Mouse (Mus musculus) urinary bladder, postnatal 14 days (tissue): ENCODE results near the gene Prrxl1.
A peak's percentile ranks its signal among the peaks of the same experiment; 100 is the strongest.

Source experiments
- DNase-seq: peaks from one replicate; pipeline ENCODE4 v3.0.0; 2021; ENCODE audit warnings: low spot score

The Prrxl1 gene

GRCm38 (mm10) chr14:32628584-32628983 lies 29.4 kb downstream of the Prrxl1 start:
- no peak for DNase-seq

GRCm38 (mm10) chr14:32632908-32633600 lies 33.8 kb downstream of the Prrxl1 start:
- no peak for DNase-seq

- no peak for DNase-seq
These were observed 34.9 kb downstream of the Prrxl1 start for GRCm38 (mm10) chr14:32634015-32634682.

- no peak for DNase-seq
These were observed 39.3 kb downstream of the Prrxl1 start for GRCm38 (mm10) chr14:32638485-32638884.

- no peak for DNase-seq
These were observed 60.6 kb downstream of the Prrxl1 start for GRCm38 (mm10) chr14:32659781-32660180.

- DNase-seq, result no peak
These were observed 63.9 kb downstream of the Prrxl1 start for GRCm38 (mm10) chr14:32663099-32663498.

GRCm38 (mm10) chr14:32673178-32673577 lies 74.0 kb downstream of the Prrxl1 start:
- DNase-seq, result no peak

- DNase-seq, result no peak
These were observed 79.4 kb downstream of the Prrxl1 start for GRCm38 (mm10) chr14:32678565-32678964.

- DNase-seq, result no peak
These were observed 82.4 kb downstream of the Prrxl1 start for GRCm38 (mm10) chr14:32681603-32682002.

- DNase-seq, result no peak
These were observed 83.3 kb downstream of the Prrxl1 start for GRCm38 (mm10) chr14:32682536-32682935.

GRCm38 (mm10) chr14:32683251-32683838 lies 84.1 kb downstream of the Prrxl1 start:
- peak; percentile 14 for DNase-seq

- DNase-seq, result no peak
These were observed 85.0 kb downstream of the Prrxl1 start for GRCm38 (mm10) chr14:32683982-32684734.

GRCm38 (mm10) chr14:32684735-32685105 lies 85.5 kb downstream of the Prrxl1 start:
- no peak for DNase-seq

- DNase-seq, result no peak
These were observed 86.1 kb downstream of the Prrxl1 start, which contains the start of gene 3425401B19Rik for GRCm38 (mm10) chr14:32685124-32685826. Gene 3425401B19Rik, minus strand, starts transcription at chr14:32685293.

- no peak for DNase-seq
These were observed 96.7 kb downstream of the Prrxl1 start for GRCm38 (mm10) chr14:32695906-32696305.

GRCm38 (mm10) chr14:32696344-32696743 lies 97.1 kb downstream of the Prrxl1 start:
- no peak for DNase-seq

GRCm38 (mm10) chr14:32697774-32698173 lies 98.6 kb downstream of the Prrxl1 start:
- no peak for DNase-seq

- DNase-seq, result no peak
These were observed 99.3 kb downstream of the Prrxl1 start for GRCm38 (mm10) chr14:32698556-32698955.
